Mouse (Mus musculus): ENCODE data around the gene Rccd1. TPM values are rescaled to one million over a fixed set of nuclear protein-coding genes. Genes with fewer than 3 reads are reported as not detected.
A peak's percentile ranks its signal among the peaks of the same experiment; 100 is the strongest.

Gene Rccd1
- polyA plus RNA-seq, 1 experiment from 2014 or later: 3.4 TPM

- Histone ChIP-seq H3K36me3 (ENCODE audit: insufficient read depth, low read length) (peaks cover 14% of the 10 kb centered on the region; the same call in 1 of the 2 replicates), H3K27me3 (replicated peaks; ENCODE audit: insufficient read depth, low read length) (no peaks in the 10 kb centered on the region), H3K4me1 (ENCODE audit: insufficient read depth, low read depth, low read length) (peaks cover 6% of the 10 kb centered on the region; the same call in 1 of the 2 replicates), H3K4me3 (ENCODE audit: low read depth, low read length) (no peak overlapping the region), H3K9ac (replicated peaks; ENCODE audit: low read depth) (no peak overlapping the region), H3K4me2 (replicated peaks; ENCODE audit: low read depth, low read length) (no peak overlapping the region), H3K27ac (ENCODE audit: low read length) (peak overlapping the region; percentile 48), H3K9me3 (ENCODE audit: low read length) (no peaks in the 10 kb centered on the region)
- WGBS: 47% methylated on average over 13 of the region's 13 CpGs
- TF ChIP-seq EP300 (IDR thresholded peaks at IDR 0.05) (no peak), CTCF (IDR thresholded peaks at IDR 0.05) (no peak)
- peak; percentile 65 for ATAC-seq
- DNase-seq (ENCODE audit: low spot score): peak; percentile 80
Observed at GRCm38 (mm10) chr7:80347670-80348586, 23.7 kb upstream of the Rccd1 start.

- H3K36me3 ChIP-seq (ENCODE audit: insufficient read depth, low read length): 0 out of 2 replicates have a peak, but pooled peaks cover 14% of the 10 kb centered on the region
- 0 out of 2 replicates have a peak overlapping the region, but pooled peaks have one; percentile 22 for H3K27ac ChIP-seq (ENCODE audit: low read length)
- 69% methylated on average over 5 of the region's 5 CpGs for WGBS
- no peak overlapping the region for H3K9ac ChIP-seq (replicated peaks; ENCODE audit: low read depth)
- H3K9me3 ChIP-seq (ENCODE audit: low read length): no peaks in the 10 kb centered on the region
- H3K4me3 ChIP-seq (ENCODE audit: low read depth, low read length): no peak overlapping the region
- no peak for DNase-seq (ENCODE audit: low spot score)
- H3K4me1 ChIP-seq (ENCODE audit: insufficient read depth, low read depth, low read length): peaks cover 6% of the 10 kb centered on the region; the same call in 1 of the 2 replicates
- ATAC-seq: no peak
- TF ChIP-seq EP300 (IDR thresholded peaks at IDR 0.05): no peak
- no peaks in the 10 kb centered on the region for H3K27me3 ChIP-seq (replicated peaks; ENCODE audit: insufficient read depth, low read length)
- no peak overlapping the region for H3K4me2 ChIP-seq (replicated peaks; ENCODE audit: low read depth, low read length)
Observed at GRCm38 (mm10) chr7:80346830-80347229, 22.6 kb upstream of the Rccd1 start.

GRCm38 (mm10) chr7:80346173-80346572, 21.9 kb upstream of the Rccd1 start:
- H3K4me1 ChIP-seq (ENCODE audit: insufficient read depth, low read depth, low read length): peaks cover 6% of the 10 kb centered on the region; the same call in 1 of the 2 replicates
- H3K27me3 ChIP-seq (replicated peaks; ENCODE audit: insufficient read depth, low read length): no peaks in the 10 kb centered on the region
- H3K36me3 ChIP-seq (ENCODE audit: insufficient read depth, low read length): 0 out of 2 replicates have a peak, but pooled peaks cover 11% of the 10 kb centered on the region
- WGBS: 86% methylated on average over 9 of the region's 9 CpGs
- no peaks in the 10 kb centered on the region for H3K9me3 ChIP-seq (ENCODE audit: low read length)
- TF ChIP-seq EP300 (IDR thresholded peaks at IDR 0.05) (no peak), CTCF (IDR thresholded peaks at IDR 0.05) (no peak)
- ATAC-seq: no peak
- no peak overlapping the region for H3K27ac ChIP-seq (ENCODE audit: low read length)
- H3K4me2 ChIP-seq (replicated peaks; ENCODE audit: low read depth, low read length): no peak overlapping the region
- H3K9ac ChIP-seq (replicated peaks; ENCODE audit: low read depth): no peak overlapping the region
- no peak for DNase-seq (ENCODE audit: low spot score)
- H3K4me3 ChIP-seq (ENCODE audit: low read depth, low read length): no peak overlapping the region

GRCm38 (mm10) chr7:80343270-80344018, 19.2 kb upstream of the Rccd1 start:
- no peak for DNase-seq (ENCODE audit: low spot score)
- peaks cover 15% of the 10 kb centered on the region; the same call in 1 of the 2 replicates for H3K4me1 ChIP-seq (ENCODE audit: insufficient read depth, low read depth, low read length)
- no peaks in the 10 kb centered on the region for H3K36me3 ChIP-seq (ENCODE audit: insufficient read depth, low read length)
- peak overlapping the region; percentile 56 for H3K9ac ChIP-seq (replicated peaks; ENCODE audit: low read depth)
- peak overlapping the region; percentile 50 for H3K4me3 ChIP-seq (ENCODE audit: low read depth, low read length)
- no peaks in the 10 kb centered on the region for H3K9me3 ChIP-seq (ENCODE audit: low read length)
- H3K27me3 ChIP-seq (replicated peaks; ENCODE audit: insufficient read depth, low read length): no peaks in the 10 kb centered on the region
- ATAC-seq: no peak
- no peak for TF ChIP-seq CTCF (IDR thresholded peaks at IDR 0.05)
- TF ChIP-seq EP300 (IDR thresholded peaks at IDR 0.05): no peak
- 25% methylated on average over 19 of the region's 19 CpGs for WGBS
- H3K27ac ChIP-seq (ENCODE audit: low read length): peak overlapping the region; percentile 66
- H3K4me2 ChIP-seq (replicated peaks; ENCODE audit: low read depth, low read length): peak overlapping the region; percentile 81

GRCm38 (mm10) chr7:80342858-80343257, 18.6 kb upstream of the Rccd1 start, which contains the start of gene Hddc3:
TSS of gene Hddc3 (plus strand) at chr7:80343104.
- H3K27me3 ChIP-seq (replicated peaks; ENCODE audit: insufficient read depth, low read length): no peaks in the 10 kb centered on the region
- peak within 1 kb of the TSS; percentile 81 for H3K4me2 ChIP-seq (replicated peaks; ENCODE audit: low read depth, low read length)
- TF ChIP-seq EP300 (IDR thresholded peaks at IDR 0.05): no peak
- TF ChIP-seq CTCF (IDR thresholded peaks at IDR 0.05): peak; percentile 86
- WGBS: 2% methylated on average over 25 of the region's 25 CpGs
- H3K36me3 ChIP-seq (ENCODE audit: insufficient read depth, low read length): no peaks in the 10 kb centered on the region
- ATAC-seq (peak; percentile 38), DNase-seq (ENCODE audit: low spot score) (peak; percentile 96)
- H3K4me3 ChIP-seq (ENCODE audit: low read depth, low read length): peak within 1 kb of the TSS; percentile 50
- no peaks in the 10 kb centered on the region for H3K9me3 ChIP-seq (ENCODE audit: low read length)
- H3K27ac ChIP-seq (ENCODE audit: low read length): peak within 1 kb of the TSS; percentile 66
- peak within 1 kb of the TSS; percentile 56 for H3K9ac ChIP-seq (replicated peaks; ENCODE audit: low read depth)
- peaks cover 15% of the 10 kb centered on the region; the same call in 1 of the 2 replicates for H3K4me1 ChIP-seq (ENCODE audit: insufficient read depth, low read depth, low read length)

GRCm38 (mm10) chr7:80341793-80342192, 17.5 kb upstream of the Rccd1 start:
- no peak for TF ChIP-seq CTCF (IDR thresholded peaks at IDR 0.05)
- no peak for TF ChIP-seq EP300 (IDR thresholded peaks at IDR 0.05)
- 67% methylated on average over 7 of the region's 7 CpGs for WGBS
- Histone ChIP-seq H3K27ac (ENCODE audit: low read length) (no peak overlapping the region), H3K4me1 (ENCODE audit: insufficient read depth, low read depth, low read length) (peaks cover 15% of the 10 kb centered on the region; the same call in 1 of the 2 replicates), H3K4me2 (replicated peaks; ENCODE audit: low read depth, low read length) (no peak overlapping the region), H3K4me3 (ENCODE audit: low read depth, low read length) (no peak overlapping the region), H3K9ac (replicated peaks; ENCODE audit: low read depth) (no peak overlapping the region), H3K9me3 (ENCODE audit: low read length) (no peaks in the 10 kb centered on the region), H3K36me3 (ENCODE audit: insufficient read depth, low read length) (0 out of 2 replicates have a peak, but pooled peaks cover 4% of the 10 kb centered on the region), H3K27me3 (replicated peaks; ENCODE audit: insufficient read depth, low read length) (no peaks in the 10 kb centered on the region)
- no peak for DNase-seq (ENCODE audit: low spot score)
- ATAC-seq: no peak

Data from lung, postnatal 0 days (tissue).